Mouse (Mus musculus): ENCODE data around the gene Asap3. TPM values are rescaled to one million over a fixed set of nuclear protein-coding genes. Genes with fewer than 3 reads are reported as not detected.
A peak's percentile ranks its signal among the peaks of the same experiment; 100 is the strongest.

The Asap3 gene
- polyA plus RNA-seq, 1 experiment, result 9.3 TPM

GRCm38 (mm10) chr4:136228640-136229039, 22.5 kb downstream of the Asap3 start:
- WGBS, result 65% methylated on average over 5 of the region's 5 CpGs
- TF ChIP-seq POLR2A (IDR thresholded peaks at IDR 0.05; ENCODE audit: borderline replicate concordance, extremely low read depth, low read depth, low read length), result no peak
- TF ChIP-seq CTCF (IDR thresholded peaks at IDR 0.05; ENCODE audit: insufficient read depth, low read length), result no peak
- Histone ChIP-seq H3K4me1 (ENCODE audit: control insufficient read depth, insufficient read depth, low read length) (no peaks in the 10 kb centered on the region; the same call in 1 of the 2 replicates), H3K4me3 (replicated peaks; ENCODE audit: extremely low read depth, low read depth, low read length) (no peak overlapping the region)
- no peak for DNase-seq

- Histone ChIP-seq H3K4me1 (ENCODE audit: control insufficient read depth, insufficient read depth, low read length) (no peaks in the 10 kb centered on the region), H3K4me3 (replicated peaks; ENCODE audit: extremely low read depth, low read depth, low read length) (no peak overlapping the region)
- no peak for TF ChIP-seq CTCF (IDR thresholded peaks at IDR 0.05; ENCODE audit: insufficient read depth, low read length)
- TF ChIP-seq POLR2A (IDR thresholded peaks at IDR 0.05; ENCODE audit: borderline replicate concordance, extremely low read depth, low read depth, low read length), result no peak
- DNase-seq, result no peak
- 42% methylated on average over 13 of the region's 13 CpGs for WGBS
Observed at GRCm38 (mm10) chr4:136238669-136239068, 32.5 kb downstream of the Asap3 start.

GRCm38 (mm10) chr4:136239111-136239510, 32.9 kb downstream of the Asap3 start:
- Histone ChIP-seq H3K4me1 (ENCODE audit: control insufficient read depth, insufficient read depth, low read length) (no peaks in the 10 kb centered on the region), H3K4me3 (replicated peaks; ENCODE audit: extremely low read depth, low read depth, low read length) (no peak overlapping the region)
- no peak for DNase-seq
- 72% methylated on average over 9 of the region's 9 CpGs for WGBS
- TF ChIP-seq CTCF (IDR thresholded peaks at IDR 0.05; ENCODE audit: insufficient read depth, low read length) (no peak), POLR2A (IDR thresholded peaks at IDR 0.05; ENCODE audit: borderline replicate concordance, extremely low read depth, low read depth, low read length) (no peak)

- WGBS, result 17% methylated on average over 8 of the region's 8 CpGs
- Histone ChIP-seq H3K4me3 (replicated peaks; ENCODE audit: extremely low read depth, low read depth, low read length) (no peak overlapping the region), H3K4me1 (ENCODE audit: control insufficient read depth, insufficient read depth, low read length) (no peaks in the 10 kb centered on the region)
- peak; percentile 79 for TF ChIP-seq CTCF (IDR thresholded peaks at IDR 0.05; ENCODE audit: insufficient read depth, low read length)
- TF ChIP-seq POLR2A (IDR thresholded peaks at IDR 0.05; ENCODE audit: borderline replicate concordance, extremely low read depth, low read depth, low read length), result no peak
- DNase-seq, result peak; percentile 80
Observed at GRCm38 (mm10) chr4:136239622-136240021, 33.5 kb downstream of the Asap3 start.

GRCm38 (mm10) chr4:136240123-136240522, 34.0 kb downstream of the Asap3 start:
- no peak overlapping the region for H3K4me3 ChIP-seq (replicated peaks; ENCODE audit: extremely low read depth, low read depth, low read length)
- WGBS, result 69% methylated on average over 14 of the region's 14 CpGs
- no peak for TF ChIP-seq CTCF (IDR thresholded peaks at IDR 0.05; ENCODE audit: insufficient read depth, low read length)
- TF ChIP-seq POLR2A (IDR thresholded peaks at IDR 0.05; ENCODE audit: borderline replicate concordance, extremely low read depth, low read depth, low read length), result no peak

GRCm38 (mm10) chr4:136240955-136241354, 34.8 kb downstream of the Asap3 start:
- DNase-seq, result no peak
- Histone ChIP-seq H3K4me3 (replicated peaks; ENCODE audit: extremely low read depth, low read depth, low read length) (no peak overlapping the region), H3K4me1 (ENCODE audit: control insufficient read depth, insufficient read depth, low read length) (no peaks in the 10 kb centered on the region)
- 71% methylated on average over 8 of the region's 8 CpGs for WGBS
- TF ChIP-seq POLR2A (IDR thresholded peaks at IDR 0.05; ENCODE audit: borderline replicate concordance, extremely low read depth, low read depth, low read length) (no peak), CTCF (IDR thresholded peaks at IDR 0.05; ENCODE audit: insufficient read depth, low read length) (no peak)

More at GRCm38 (mm10) chr4:136240123-136240522, 34.0 kb downstream of the Asap3 start:
- DNase-seq, result no peak
- H3K4me1 ChIP-seq (ENCODE audit: control insufficient read depth, insufficient read depth, low read length), result no peaks in the 10 kb centered on the region

GRCm38 (mm10) chr4:136242065-136242703, 36.0 kb downstream of the Asap3 start:
- 42% methylated on average over 8 of the region's 8 CpGs for WGBS
- Histone ChIP-seq H3K4me1 (ENCODE audit: control insufficient read depth, insufficient read depth, low read length) (peaks cover 4% of the 10 kb centered on the region; the same call in 1 of the 2 replicates), H3K4me3 (replicated peaks; ENCODE audit: extremely low read depth, low read depth, low read length) (no peak overlapping the region)
- TF ChIP-seq CTCF (IDR thresholded peaks at IDR 0.05; ENCODE audit: insufficient read depth, low read length) (peak; percentile 49), POLR2A (IDR thresholded peaks at IDR 0.05; ENCODE audit: borderline replicate concordance, extremely low read depth, low read depth, low read length) (no peak)
- peak; percentile 42 for DNase-seq

GRCm38 (mm10) chr4:136242728-136243127, 36.6 kb downstream of the Asap3 start:
- H3K4me3 ChIP-seq (replicated peaks; ENCODE audit: extremely low read depth, low read depth, low read length), result no peak overlapping the region
- WGBS, result 86% methylated on average over 7 of the region's 7 CpGs
- TF ChIP-seq CTCF (IDR thresholded peaks at IDR 0.05; ENCODE audit: insufficient read depth, low read length) (no peak), POLR2A (IDR thresholded peaks at IDR 0.05; ENCODE audit: borderline replicate concordance, extremely low read depth, low read depth, low read length) (no peak)
- no peak for DNase-seq
- H3K4me1 ChIP-seq (ENCODE audit: control insufficient read depth, insufficient read depth, low read length), result peaks cover 7% of the 10 kb centered on the region; the same call in 1 of the 2 replicates

- no peak for DNase-seq
- TF ChIP-seq CTCF (IDR thresholded peaks at IDR 0.05; ENCODE audit: insufficient read depth, low read length) (no peak), POLR2A (IDR thresholded peaks at IDR 0.05; ENCODE audit: borderline replicate concordance, extremely low read depth, low read depth, low read length) (no peak)
- Histone ChIP-seq H3K4me1 (ENCODE audit: control insufficient read depth, insufficient read depth, low read length) (peaks cover 13% of the 10 kb centered on the region), H3K4me3 (replicated peaks; ENCODE audit: extremely low read depth, low read depth, low read length) (no peak overlapping the region)
- WGBS, result 69% methylated on average over 7 of the region's 7 CpGs
Observed at GRCm38 (mm10) chr4:136244208-136244607, 38.0 kb downstream of the Asap3 start.

- TF ChIP-seq CTCF (IDR thresholded peaks at IDR 0.05; ENCODE audit: insufficient read depth, low read length), result no peak
- no peak for TF ChIP-seq POLR2A (IDR thresholded peaks at IDR 0.05; ENCODE audit: borderline replicate concordance, extremely low read depth, low read depth, low read length)
- H3K4me1 ChIP-seq (ENCODE audit: control insufficient read depth, insufficient read depth, low read length), result peaks cover 18% of the 10 kb centered on the region
- DNase-seq, result no peak
- 53% methylated on average over 5 of the region's 5 CpGs for WGBS
- no peak overlapping the region for H3K4me3 ChIP-seq (replicated peaks; ENCODE audit: extremely low read depth, low read depth, low read length)
Observed at GRCm38 (mm10) chr4:136245681-136246080, 39.5 kb downstream of the Asap3 start.
